Comparison of ENCODE assay signal across 8 mouse cellular contexts in the genomic region with DNA sequence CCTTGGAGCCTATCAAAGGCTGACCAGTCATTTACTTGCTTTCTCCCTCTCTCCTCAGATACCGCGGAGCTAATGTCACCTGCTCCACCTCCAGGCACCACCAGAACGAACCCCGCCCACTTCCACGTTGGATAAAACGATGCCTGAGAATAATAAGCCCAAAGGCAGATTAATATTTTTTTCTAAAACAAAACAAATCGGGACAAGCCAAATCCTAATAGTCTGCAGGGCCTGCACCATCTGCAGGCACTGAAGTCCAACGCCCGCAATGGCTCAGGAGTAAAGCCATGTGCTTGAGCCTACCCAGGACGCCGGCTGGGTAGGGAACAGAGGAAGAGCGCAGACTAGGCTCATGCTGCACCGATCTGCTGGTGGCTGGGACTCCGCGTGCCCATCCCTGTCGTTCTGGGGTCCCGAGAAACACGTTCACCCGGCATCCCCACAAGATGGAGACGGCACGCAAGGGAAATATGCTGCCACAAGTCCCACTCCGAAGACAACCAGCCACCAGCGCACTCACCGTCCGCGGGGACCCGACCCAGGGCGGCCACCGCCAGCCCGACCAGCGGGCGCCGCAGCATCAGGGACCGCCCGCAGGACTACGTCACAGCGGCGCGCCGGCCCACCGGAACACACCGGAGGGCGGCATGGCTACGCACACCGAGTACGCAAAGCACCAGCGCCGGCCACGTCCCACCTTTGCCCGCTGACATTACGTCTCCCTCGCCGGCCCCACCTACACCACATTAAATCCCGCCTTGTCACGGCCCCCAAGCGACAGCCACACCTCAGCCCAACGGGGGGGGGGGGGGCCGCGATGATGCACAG. TPM values are rescaled to one million over a fixed set of nuclear protein-coding genes. Genes with fewer than 3 reads are reported as not detected.
DNase-seq lines count a peak whose midpoint lies in the region; ATAC-seq and TF ChIP-seq lines count a peak whose summit lies in the region.

No protein-coding gene starts in this region.

- H3K4me3 ChIP-seq in cerebellum, adult 2 months (replicated peaks; ENCODE audit: insufficient read depth, low read depth, low read length) = peak overlapping the region; percentile 69
- peak overlapping the region; percentile 62 for H3K4me3 ChIP-seq in forebrain, postnatal 0 days (ENCODE audit: low read depth, low read length)
- peak overlapping the region; percentile 68 for H3K4me3 ChIP-seq in lung, embryonic 15.5 days
- H3K4me3 ChIP-seq in olfactory bulb, adult 2 months (ENCODE audit: insufficient read depth, low read depth, low read length) = peak overlapping the region; percentile 68

- H3K36me3 ChIP-seq in forebrain, postnatal 0 days (ENCODE audit: insufficient read depth) = 0 out of 2 replicates have a peak, but pooled peaks cover 4% of the 10 kb centered on the region
- no peaks in the 10 kb centered on the region for H3K36me3 ChIP-seq in lung, embryonic 15.5 days

- no peaks in the 10 kb centered on the region for H3K9me3 ChIP-seq in forebrain, postnatal 0 days (ENCODE audit: low read length)
- no peaks in the 10 kb centered on the region for H3K9me3 ChIP-seq in lung, embryonic 15.5 days

- 1% methylated on average over 59 of the region's 59 CpGs for WGBS in cerebellum, adult 2 months
- WGBS in forebrain, postnatal 0 days = under 1% methylated on average over 53 of the region's 59 CpGs
- under 1% methylated on average over 59 of the region's 59 CpGs for WGBS in lung, embryonic 15.5 days
- WGBS in olfactory bulb, adult 2 months = under 1% methylated on average over 58 of the region's 59 CpGs

- no peak for TF ChIP-seq CTCF in cerebellum, adult 2 months (IDR thresholded peaks at IDR 0.05; ENCODE audit: borderline replicate concordance, insufficient read depth, low read depth, low read length)
- TF ChIP-seq CTCF in forebrain, postnatal 0 days (IDR thresholded peaks at IDR 0.05; ENCODE audit: low read depth) = peak; percentile 25; the same call in 1 of the 2 replicates
- no peak for TF ChIP-seq CTCF in olfactory bulb, adult 2 months (IDR thresholded peaks at IDR 0.05; ENCODE audit: insufficient read depth, low read depth, low read length)

- TF ChIP-seq POLR2A in cerebellum, adult 2 months (IDR thresholded peaks at IDR 0.05; ENCODE audit: borderline replicate concordance, insufficient read depth, low read length) = peak; percentile 75
- peak; percentile 79 for TF ChIP-seq POLR2A in olfactory bulb, adult 2 months (IDR thresholded peaks at IDR 0.05; ENCODE audit: insufficient read depth, low read depth, low read length)

- peak; percentile 96 for ATAC-seq in forebrain, postnatal 0 days
- peak; percentile 92 for ATAC-seq in lung, embryonic 15.5 days (ENCODE audit: borderline replicate concordance, extremely low read depth, low FRiP score, low TSS enrichment)

- H3K9ac ChIP-seq in forebrain, postnatal 0 days = peak overlapping the region; percentile 80
- peak overlapping the region; percentile 53 for H3K9ac ChIP-seq in lung, embryonic 15.5 days

- H3K27ac ChIP-seq in cerebellum, adult 2 months (ENCODE audit: insufficient read depth, low read length) = peak overlapping the region; percentile 22
- H3K27ac ChIP-seq in forebrain, postnatal 0 days (ENCODE audit: low read depth, low read length) = peak overlapping the region; percentile 87
- H3K27ac ChIP-seq in lung, embryonic 15.5 days = peak overlapping the region; percentile 93
- peak overlapping the region; percentile 32; the same call in 1 of the 2 replicates for H3K27ac ChIP-seq in olfactory bulb, adult 2 months (ENCODE audit: insufficient read depth, low read depth, low read length)

- H3K4me2 ChIP-seq in forebrain, postnatal 0 days (ENCODE audit: low read depth) = peak overlapping the region; percentile 51
- H3K4me2 ChIP-seq in lung, embryonic 15.5 days = peak overlapping the region; percentile 73

- H3K27me3 ChIP-seq in cerebellum, adult 2 months (ENCODE audit: control insufficient read depth, insufficient read depth, low read length) = no peaks in the 10 kb centered on the region
- no peaks in the 10 kb centered on the region for H3K27me3 ChIP-seq in forebrain, postnatal 0 days (ENCODE audit: insufficient read depth, low read length)
- no peaks in the 10 kb centered on the region for H3K27me3 ChIP-seq in lung, embryonic 15.5 days

- peaks cover 20% of the 10 kb centered on the region for H3K4me1 ChIP-seq in cerebellum, adult 2 months (ENCODE audit: control insufficient read depth, insufficient read depth, low read length)
- H3K4me1 ChIP-seq in forebrain, postnatal 0 days (ENCODE audit: insufficient read depth) = no peaks in the 10 kb centered on the region; the same call in 1 of the 2 replicates
- peaks cover 11% of the 10 kb centered on the region for H3K4me1 ChIP-seq in lung, embryonic 15.5 days
- peaks cover 10% of the 10 kb centered on the region; the same call in 1 of the 2 replicates for H3K4me1 ChIP-seq in olfactory bulb, adult 2 months (ENCODE audit: control insufficient read depth, insufficient read depth, low read length)

- peak; percentile 80 for DNase-seq in MEL-GATA-1-ER (ENCODE audit: extremely low read depth, low read depth)
- peak; percentile 90 to 93 for DNase-seq in cerebellum, adult 2 months
- peak; percentile 94 for DNase-seq in forebrain, postnatal 0 days
- DNase-seq in heart, postnatal 4 days = peak; percentile 91
- DNase-seq in layer of hippocampus, adult 9-10 months (ENCODE audit: low spot score) = peak; percentile 71
- peak; percentile 83 to 90 for DNase-seq in thymus, adult 18-20 months

RNA-seq across cellular contexts. Expression of gene Guk1, which starts 0.6 kb away (rescaled TPM):
- 207 and 235 TPM in 2 replicates for polyA plus RNA-seq in cerebellum, adult 2 months (2012; rRNA removed)
- 122 and 157 TPM in 2 replicates for total RNA-seq in forebrain, postnatal 0 days (2014; rRNA removed)
- polyA plus RNA-seq in forebrain, postnatal 0 days (2015; fragmentation: Nextera tagmentation; extraction: Ambion mirVana) = 274 and 284 TPM in 2 replicates
- 10 to 100 TPM; 63.3 to 67.9 TPM for total RNA-seq in heart, postnatal 4 days (2021)
- polyA plus RNA-seq in lung, embryonic 15.5 days (2015; fragmentation: Nextera tagmentation; extraction: Ambion mirVana) = 131 and 141 TPM in 2 replicates
- polyA plus RNA-seq in olfactory bulb, adult 2 months (2012; ENCODE audit: insufficient read depth, insufficient read length, low replicate concordance, missing spikeins) = not detected in 2 replicates

RNA-seq across cellular contexts. Expression of gene Gjc2, which starts 8.4 kb away (rescaled TPM):
- 47.5 and 57.1 TPM in 2 replicates for polyA plus RNA-seq in cerebellum, adult 2 months (2012; rRNA removed)
- 0.76 and 1.2 TPM in 2 replicates for total RNA-seq in forebrain, postnatal 0 days (2014; rRNA removed)
- polyA plus RNA-seq in forebrain, postnatal 0 days (2015; fragmentation: Nextera tagmentation; extraction: Ambion mirVana) = 0.19 and 0.31 TPM in 2 replicates
- total RNA-seq in heart, postnatal 4 days (2021) = under 1 TPM; 0.70 to 0.79 TPM
- 0.56 and 0.60 TPM in 2 replicates for polyA plus RNA-seq in lung, embryonic 15.5 days (2015; fragmentation: Nextera tagmentation; extraction: Ambion mirVana)
- polyA plus RNA-seq in olfactory bulb, adult 2 months (2012; ENCODE audit: insufficient read depth, insufficient read length, low replicate concordance, missing spikeins) = not detected in 2 replicates

RNA-seq across cellular contexts. Expression of gene Mrpl55, which starts 10.8 kb away (rescaled TPM):
- polyA plus RNA-seq in cerebellum, adult 2 months (2012; rRNA removed) = 53.9 and 57.3 TPM in 2 replicates
- total RNA-seq in forebrain, postnatal 0 days (2014; rRNA removed) = 45.2 and 69.5 TPM in 2 replicates
- 124 and 131 TPM in 2 replicates for polyA plus RNA-seq in forebrain, postnatal 0 days (2015; fragmentation: Nextera tagmentation; extraction: Ambion mirVana)
- 10 to 100 TPM; 74.1 to 75.1 TPM for total RNA-seq in heart, postnatal 4 days (2021)
- 89.6 and 92.6 TPM in 2 replicates for polyA plus RNA-seq in lung, embryonic 15.5 days (2015; fragmentation: Nextera tagmentation; extraction: Ambion mirVana)
- not detected in 2 replicates for polyA plus RNA-seq in olfactory bulb, adult 2 months (2012; ENCODE audit: insufficient read depth, insufficient read length, low replicate concordance, missing spikeins)

RNA-seq across cellular contexts. Expression of gene 2310033P09Rik, which starts 16.7 kb away (rescaled TPM):
- polyA plus RNA-seq in cerebellum, adult 2 months (2012; rRNA removed) = 28.4 and 29.6 TPM in 2 replicates
- total RNA-seq in forebrain, postnatal 0 days (2014; rRNA removed) = 5.2 and 6.9 TPM in 2 replicates
- polyA plus RNA-seq in forebrain, postnatal 0 days (2015; fragmentation: Nextera tagmentation; extraction: Ambion mirVana) = 22.2 and 27.6 TPM in 2 replicates
- 10 to 100 TPM; 10.6 to 12.4 TPM for total RNA-seq in heart, postnatal 4 days (2021)
- 31.9 and 32.3 TPM in 2 replicates for polyA plus RNA-seq in lung, embryonic 15.5 days (2015; fragmentation: Nextera tagmentation; extraction: Ambion mirVana)
- polyA plus RNA-seq in olfactory bulb, adult 2 months (2012; ENCODE audit: insufficient read depth, insufficient read length, low replicate concordance, missing spikeins) = not detected in 2 replicates

RNA-seq across cellular contexts. Expression of gene Iba57, which starts 27.9 kb away (rescaled TPM):
- polyA plus RNA-seq in cerebellum, adult 2 months (2012; rRNA removed) = 5.1 and 5.7 TPM in 2 replicates
- 11.2 and 13.8 TPM in 2 replicates for total RNA-seq in forebrain, postnatal 0 days (2014; rRNA removed)
- polyA plus RNA-seq in forebrain, postnatal 0 days (2015; fragmentation: Nextera tagmentation; extraction: Ambion mirVana) = 10.8 and 11.1 TPM in 2 replicates
- 10 to 100 TPM; 12.9 to 13.1 TPM for total RNA-seq in heart, postnatal 4 days (2021)
- 4.5 and 5.3 TPM in 2 replicates for polyA plus RNA-seq in lung, embryonic 15.5 days (2015; fragmentation: Nextera tagmentation; extraction: Ambion mirVana)
- not detected in 2 replicates for polyA plus RNA-seq in olfactory bulb, adult 2 months (2012; ENCODE audit: insufficient read depth, insufficient read length, low replicate concordance, missing spikeins)

Comparison
In these comparisons a context has a peak if more than half of its experiments do, and no peak if none do; other contexts are left out.
1. Peak in every context shown above with its lines: DNase-seq, ATAC-seq, H3K4me3 ChIP-seq and H3K27ac ChIP-seq.
2. H3K27ac ChIP-seq: peak in every context shown above with its lines; median percentile 93 in lung, embryonic 15.5 days; 87 in forebrain, postnatal 0 days; 32 in olfactory bulb, adult 2 months; 22 in cerebellum, adult 2 months.
3. RNA of gene Gjc2, which starts 8.4 kb away (polyA plus RNA-seq): 47.5 to 57.1 TPM in cerebellum, adult 2 months; 0.56 to 0.60 TPM in lung, embryonic 15.5 days, 0.19 to 0.31 TPM in forebrain, postnatal 0 days and not detected in olfactory bulb, adult 2 months; every median in the first group is over 10 times any median in the second.